Mouse (Mus musculus) CH12.LX (cell line): ENCODE data around the gene 1700020N01Rik.

ENCODE experiments used
- CTCF ChIP-seq, 2 experiments: IDR thresholded peaks in 1 of 2; conservative IDR thresholded peaks in 1 of 2; 2 replicates each; pipeline ENCODE4 v1.5.1; 2011 to 2012; ENCODE audit warnings: low read depth in 2 of 2, low read length in 2 of 2, improper control_type of control experiment in 1 of 2, inconsistent platforms in 1 of 2, mild to moderate bottlenecking in 1 of 2, moderate library complexity in 1 of 2
- MAZ ChIP-seq: IDR thresholded peaks from 2 replicates; pipeline ENCODE4 v1.6.1; 2012; ENCODE audit warnings: low read depth, mild to moderate bottlenecking, inconsistent platforms, low read length, improper control_type of control experiment, moderate library complexity
- MEF2A ChIP-seq: IDR thresholded peaks from 2 replicates; pipeline ENCODE4 v1.6.1; 2014; ENCODE audit warnings: low read depth, mild to moderate bottlenecking, inconsistent platforms, low read length, improper control_type of control experiment, borderline replicate concordance
- MYC ChIP-seq: IDR thresholded peaks from 2 replicates; pipeline ENCODE4 v1.6.1; 2011; ENCODE audit warnings: low read depth, mild to moderate bottlenecking, improper control_type of control experiment, low read length
- NELFE ChIP-seq: IDR thresholded peaks from 2 replicates; pipeline ENCODE4 v1.6.1; 2011; ENCODE audit warnings: low read depth, low read length, improper control_type of control experiment
- PAX5 ChIP-seq: IDR thresholded peaks from 2 replicates; pipeline ENCODE4 v1.6.1; 2012; ENCODE audit warnings: low read length, inconsistent platforms, mixed read lengths
- POLR2A ChIP-seq: IDR thresholded peaks from 2 replicates; pipeline ENCODE4 v1.6.1; 2011; ENCODE audit warnings: low read depth, mild to moderate bottlenecking, improper control_type of control experiment, low read length
- RCOR1 ChIP-seq: conservative IDR thresholded peaks from 2 replicates; pipeline ENCODE4 v1.6.1; 2012; ENCODE audit warnings: low read depth, mild to moderate bottlenecking, inconsistent platforms, low read length, improper control_type of control experiment
- UBTF ChIP-seq: IDR thresholded peaks from 2 replicates; pipeline ENCODE4 v1.6.1; 2012; ENCODE audit warnings: low read depth, mild to moderate bottlenecking, inconsistent platforms, low read length, improper control_type of control experiment, moderate library complexity
- ZNF384 ChIP-seq: IDR thresholded peaks from 2 replicates; pipeline ENCODE4 v1.6.1; 2012; ENCODE audit warnings: low read depth, low read length, improper control_type of control experiment, inconsistent platforms

DNA sequence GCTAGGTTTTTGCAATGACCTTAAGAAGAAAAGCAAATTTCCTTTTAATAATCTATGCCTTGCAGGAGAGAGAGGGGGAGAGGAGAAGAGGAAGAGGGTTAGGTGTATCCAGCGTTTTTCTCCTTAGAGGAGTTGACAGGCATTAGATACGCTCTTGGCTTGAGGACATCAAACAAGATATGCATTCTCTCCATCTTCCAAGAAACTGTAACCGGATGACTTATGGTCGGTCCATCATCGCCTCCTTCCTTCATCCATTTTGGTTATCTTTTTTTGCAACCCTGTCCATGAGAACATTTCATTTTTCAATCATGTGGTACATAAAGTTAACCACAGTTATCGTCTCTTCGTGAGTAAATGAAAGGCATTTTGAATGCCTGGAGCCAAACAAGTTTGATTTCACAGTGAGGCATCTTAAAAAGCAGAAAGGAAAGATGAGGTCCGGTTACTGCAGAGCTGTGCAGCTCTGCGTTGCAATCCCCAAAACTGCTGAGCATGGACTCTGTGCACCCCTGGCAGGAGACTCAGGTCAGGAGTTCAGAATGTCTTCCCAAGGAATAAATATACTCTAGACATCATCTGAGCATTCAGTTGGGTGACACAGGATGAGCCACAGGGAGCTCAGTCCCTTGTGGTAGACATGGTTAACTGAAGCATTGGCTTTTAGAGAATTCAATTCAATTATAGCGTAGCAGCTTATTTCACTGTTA, 36.2 kb downstream of the 1700020N01Rik start:
- TF ChIP-seq CTCF (conservative IDR thresholded peaks at IDR 0.05 in 1 of 2, IDR thresholded peaks at IDR 0.05 in 1 of 2; ENCODE audit: low read depth in 2 of 2, low read length in 2 of 2) (no peak), ZNF384 (no peak), PAX5 (no peak), POLR2A (no peak), RCOR1 (no peak), NELFE (no peak), MYC (no peak), MEF2A (no peak), MAZ (no peak), UBTF (no peak)
